Mouse (Mus musculus) hematopoietic stem cell, adult 5-6 weeks (primary cell): Measurements from ENCODE around the gene Ttc41. TPM values are rescaled to one million over a fixed set of nuclear protein-coding genes. Genes with fewer than 3 reads are reported as not detected.

Experiments used
- ATAC-seq, 2 experiments: fragments of 125-278 bp in 1 of 2; replicated peaks in 1 of 2; 2 replicates each; pipeline ENCODE4 v1.8.0; 2016 to 2017; ENCODE audit warnings: inconsistent platforms in 2 of 2, mild to moderate bottlenecking in 2 of 2, moderate number of reproducible peaks in 2 of 2, low read depth in 1 of 2, moderate TSS enrichment in 1 of 2; ENCODE audit not compliant: low FRiP score in 2 of 2, poor library complexity in 2 of 2, severe bottlenecking in 2 of 2, insufficient read depth in 1 of 2, low TSS enrichment in 1 of 2
- total RNA-seq: library from RNA; stranded (forward); fragments of 172-1452, 232-1000 nt; gene quantifications from 2 replicates; pipeline ENCODE4 v1.2.3, GENCODE M21; 2017

Gene Ttc41
- total RNA-seq, 1 experiment from 2014 or later: 1.7 TPM

DNA sequence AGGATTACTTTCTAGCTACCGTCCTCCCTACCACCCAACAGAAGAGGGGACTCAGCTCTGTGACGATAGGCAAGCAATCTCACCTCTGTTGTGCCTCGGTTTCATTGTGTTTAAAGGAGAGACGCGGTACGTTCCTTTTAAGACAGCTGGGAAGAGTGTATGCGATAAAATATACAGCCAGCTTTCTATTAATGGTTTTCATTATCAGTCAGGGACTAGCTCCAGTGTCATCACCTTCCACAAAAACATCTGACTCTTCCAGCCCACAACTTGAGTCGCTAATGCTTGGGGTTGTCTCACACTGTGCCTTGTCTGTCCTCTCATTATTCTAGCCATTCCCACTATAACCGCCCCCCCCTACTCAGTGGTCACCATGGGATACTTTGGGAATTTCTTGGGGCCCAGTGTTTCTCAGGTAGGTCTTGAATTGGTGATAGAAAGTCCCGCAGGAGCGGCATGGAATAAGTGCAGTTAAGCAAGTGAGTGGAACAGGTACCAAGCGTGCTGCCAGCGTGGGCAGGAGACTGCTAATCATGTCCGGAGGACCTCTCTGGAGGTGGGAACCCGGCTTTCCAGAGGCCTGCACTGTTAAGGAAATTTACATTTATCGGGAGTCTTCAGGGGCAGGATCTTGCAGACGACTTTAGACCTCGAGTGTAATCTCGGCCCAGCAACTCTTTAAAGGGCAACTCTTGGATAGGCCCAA lies 72.2 kb downstream of the Ttc41 start:
- ATAC-seq: 0 out of 4 replicates have a peak, but pooled peaks of 1 of the 2 experiments have one; percentile 1

DNA sequence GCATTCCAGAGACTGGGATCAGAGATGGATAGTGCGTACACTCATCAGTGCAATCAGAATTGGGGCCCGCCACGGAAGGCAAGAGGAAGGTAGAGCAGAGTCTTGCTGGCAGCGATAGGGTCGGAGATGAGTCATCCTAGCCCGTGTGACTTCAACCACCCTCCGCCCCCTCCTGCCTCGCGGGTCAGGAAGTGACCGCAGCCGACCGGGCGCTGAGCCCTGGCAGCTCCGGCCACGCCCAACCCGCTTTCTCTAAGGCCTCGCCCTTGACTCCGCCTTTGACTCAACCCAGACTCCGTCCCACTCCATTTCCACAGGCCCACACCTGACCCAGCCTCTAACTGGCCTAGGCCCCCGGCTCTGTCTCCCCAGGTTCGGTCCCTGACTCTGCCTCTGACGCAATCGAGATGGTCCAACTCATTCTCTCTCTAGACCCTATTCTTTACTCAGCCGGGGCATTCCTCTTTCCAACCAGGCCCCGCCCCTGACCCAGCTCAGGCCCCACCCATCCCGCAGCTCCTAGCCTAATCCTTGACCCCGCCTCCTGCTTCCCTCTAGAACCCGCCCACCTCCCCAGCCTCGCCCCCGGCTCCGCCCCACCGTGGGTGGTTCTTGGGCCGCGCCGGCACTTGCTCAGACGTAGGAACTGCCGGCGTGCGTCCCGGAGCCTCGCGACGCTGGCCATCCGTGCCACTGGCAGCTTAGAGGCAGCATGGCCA lies 72.9 kb downstream of the Ttc41 start, which contains the start of gene Nt5dc3:
Gene Nt5dc3 (plus strand): TSS at position 608 of the 719 bp plus-strand sequence.
- ATAC-seq: peak; percentile 90 to 94

DNA sequence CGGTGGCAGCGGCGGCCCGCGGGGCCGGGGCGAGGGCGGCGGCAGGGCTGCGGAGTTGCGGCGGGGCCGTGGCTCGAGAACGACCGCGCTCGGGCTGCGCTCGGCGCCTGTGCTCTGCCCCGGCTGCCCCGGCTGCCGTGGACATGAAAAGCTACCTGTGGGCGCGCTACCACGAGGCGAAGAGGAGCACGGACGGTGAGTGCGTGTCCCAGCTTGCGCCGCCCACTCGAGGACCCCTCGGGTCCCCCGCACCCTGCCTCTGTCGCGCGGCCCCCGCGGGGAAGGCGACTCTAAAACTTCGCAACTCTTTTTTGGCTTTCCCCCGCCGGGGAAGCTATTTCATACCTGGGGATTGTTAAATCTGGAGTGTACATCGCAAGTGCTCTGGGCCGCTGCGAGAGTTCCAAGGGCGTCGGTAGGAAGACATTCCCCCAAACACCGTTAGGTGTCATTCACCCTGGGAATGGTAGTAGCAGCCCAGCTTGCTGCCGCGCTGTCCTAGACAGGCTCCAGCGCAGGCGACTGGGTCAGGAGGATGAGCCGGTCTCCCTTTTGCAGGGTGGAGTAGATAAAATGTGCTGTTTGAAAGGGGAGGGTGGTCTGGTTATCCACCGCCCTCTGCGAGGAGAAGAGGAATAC lies 73.6 kb downstream of the Ttc41 start:
- peak in 1 of 2 experiments; percentile 1; a peak in 1 of 4 replicates for ATAC-seq

DNA sequence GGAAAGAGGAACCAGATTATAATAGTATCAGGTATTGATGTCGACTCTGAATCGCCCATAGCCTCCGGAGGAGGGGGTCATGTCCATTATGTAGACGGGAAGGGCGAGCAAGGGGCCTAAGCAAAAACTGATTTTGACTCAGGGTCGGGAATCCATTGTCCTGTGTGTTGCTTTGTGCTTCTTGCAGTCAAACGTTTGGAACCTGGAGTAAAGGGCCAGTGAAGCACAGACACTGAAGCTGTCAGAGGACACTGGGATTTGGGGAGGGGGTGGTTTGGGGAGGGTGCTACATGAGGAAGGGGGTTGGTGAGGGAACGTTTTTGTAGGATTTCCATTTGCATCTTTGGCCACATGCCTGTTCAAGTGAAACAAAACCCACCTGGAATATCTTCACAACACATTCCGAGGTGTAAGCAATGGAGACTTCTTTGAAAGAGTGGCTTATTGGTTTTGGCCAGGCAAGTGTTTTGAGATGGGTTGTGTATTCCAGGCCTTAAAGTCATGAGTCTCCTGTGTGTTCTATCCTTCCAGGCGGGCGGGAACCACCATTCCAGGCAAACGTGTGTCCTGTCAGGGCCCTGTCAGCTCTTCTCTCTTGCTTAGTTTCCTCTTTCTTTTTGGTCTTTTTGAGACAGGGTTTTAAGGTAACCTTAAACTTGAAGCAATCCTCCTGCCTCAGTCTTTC lies 74.3 kb downstream of the Ttc41 start:
- peak in 1 of 2 experiments; percentile 25; a peak in 1 of 4 replicates for ATAC-seq

DNA sequence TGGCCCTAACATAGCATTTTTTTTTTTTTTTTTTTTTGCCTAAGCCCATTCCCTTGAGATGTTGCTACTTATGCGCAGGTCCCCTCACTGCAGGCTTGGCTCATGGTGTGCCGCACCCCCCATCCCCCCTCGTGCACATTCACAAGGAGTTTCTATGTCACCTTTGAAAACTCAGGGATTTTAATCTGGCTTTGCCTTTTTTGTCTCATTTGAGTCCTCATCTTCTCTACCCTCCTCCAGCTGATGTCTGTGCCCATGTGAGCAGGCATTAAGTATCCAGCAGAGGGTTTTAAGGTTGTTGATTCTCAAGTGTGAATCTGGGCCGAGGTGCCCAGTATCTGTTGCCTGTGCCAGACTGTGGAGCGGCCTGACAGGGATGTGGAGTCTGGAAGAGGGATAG lies 76.0 kb downstream of the Ttc41 start:
- no peak for ATAC-seq

DNA sequence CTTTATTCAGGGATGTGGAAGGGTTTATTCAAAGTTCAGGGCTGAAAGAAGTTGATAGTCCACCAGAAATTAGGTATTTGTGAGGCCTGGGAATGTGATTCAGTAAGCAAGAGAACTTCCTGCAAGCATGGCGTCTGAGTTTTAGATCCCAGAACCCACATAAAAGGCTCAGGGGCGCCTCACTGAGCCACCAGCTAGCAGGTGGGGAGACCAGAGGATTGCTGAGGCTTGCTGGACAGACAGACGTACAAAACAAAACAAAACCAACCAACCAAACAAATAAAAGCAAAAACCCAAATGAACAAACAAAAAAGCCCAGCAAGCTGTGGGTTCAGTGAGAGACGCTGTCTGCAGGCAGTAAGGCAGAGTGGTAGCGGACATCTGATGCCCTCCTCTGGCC lies 77.0 kb downstream of the Ttc41 start:
- no peak for ATAC-seq

DNA sequence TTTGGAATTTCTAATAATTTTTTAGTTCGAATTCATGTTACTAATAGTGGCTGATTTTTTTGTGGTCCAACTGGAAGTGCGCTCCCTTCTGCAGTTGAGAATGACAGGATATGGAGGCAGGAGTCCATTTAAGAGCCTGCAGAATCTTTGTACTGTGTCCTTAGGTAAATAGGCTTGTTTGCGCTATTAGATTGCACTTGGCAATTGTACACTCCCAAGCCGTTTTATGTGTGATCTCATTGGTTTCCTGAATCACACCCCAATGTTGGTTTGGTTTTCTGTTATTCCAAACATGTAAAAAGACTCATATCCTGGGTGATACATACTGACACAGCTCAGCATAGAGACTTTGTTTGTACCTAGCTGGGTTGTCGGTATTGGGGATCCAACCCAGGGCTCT lies 78.0 kb downstream of the Ttc41 start:
- no peak for ATAC-seq

DNA sequence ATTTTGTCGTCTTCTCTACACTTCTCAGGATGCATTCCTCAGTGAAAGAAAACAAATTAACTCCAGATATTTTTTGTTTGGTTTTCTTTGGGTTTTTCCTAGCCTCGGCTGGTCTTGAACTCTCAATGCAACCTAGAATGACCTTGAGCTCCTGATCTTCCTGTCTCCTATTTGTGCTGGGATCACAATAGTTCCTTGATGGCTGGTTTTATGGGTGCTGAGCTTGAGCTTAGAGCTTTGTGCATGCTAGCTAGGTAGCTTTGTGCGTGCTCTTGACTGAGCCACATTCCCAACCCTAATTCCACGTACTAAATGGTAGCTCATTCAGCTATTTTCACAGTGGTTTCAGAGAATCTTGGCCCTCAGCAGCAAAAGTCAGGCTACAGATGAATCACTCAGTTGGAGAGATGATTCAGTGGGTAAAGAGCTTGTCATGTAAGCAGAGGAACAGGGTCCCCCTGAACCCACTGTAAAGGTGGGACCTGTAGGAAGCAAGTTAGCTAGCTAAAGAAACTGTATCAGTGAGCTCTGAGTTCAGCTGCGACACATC lies 78.6 kb downstream of the Ttc41 start:
- ATAC-seq: no peak

DNA sequence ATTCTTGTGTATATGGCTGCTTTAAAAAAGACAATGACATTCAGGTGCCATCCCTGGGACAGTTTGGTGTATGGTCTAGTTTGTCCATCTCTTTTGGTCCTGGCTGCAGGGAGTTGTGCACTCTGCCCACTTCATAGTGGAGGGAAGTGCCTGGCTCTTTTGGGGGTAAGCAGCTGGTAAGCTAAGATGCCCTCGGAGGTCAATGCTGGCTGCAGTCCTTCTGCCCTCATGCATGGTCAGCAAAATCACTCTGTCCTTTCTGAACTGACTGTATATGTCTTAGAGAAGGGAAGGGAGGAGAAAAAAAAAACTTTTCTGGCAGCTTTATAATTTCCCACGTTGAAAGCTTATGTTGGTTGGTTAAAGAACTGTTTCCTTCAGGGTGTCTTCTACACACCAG lies 79.8 kb downstream of the Ttc41 start:
- no peak for ATAC-seq

DNA sequence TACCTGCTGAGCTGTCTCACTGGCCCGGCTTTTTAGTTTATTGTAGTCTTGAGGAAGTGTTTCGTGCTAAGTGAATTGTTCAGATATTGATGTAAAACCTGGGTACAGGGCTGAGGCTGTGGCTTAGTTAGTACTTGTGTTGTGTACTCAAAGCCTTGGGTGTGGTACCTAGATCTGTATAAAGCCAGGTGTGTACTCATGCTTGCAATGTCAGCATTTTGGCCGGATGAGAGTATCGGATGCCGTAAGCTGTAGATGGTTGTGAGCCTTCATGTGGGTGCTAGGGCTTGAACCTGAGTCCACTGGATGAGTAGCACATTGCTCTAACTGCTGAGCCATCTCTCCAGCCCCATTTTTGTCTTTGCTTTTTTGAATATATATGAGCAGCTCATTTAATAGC lies 80.5 kb downstream of the Ttc41 start:
- ATAC-seq: no peak

DNA sequence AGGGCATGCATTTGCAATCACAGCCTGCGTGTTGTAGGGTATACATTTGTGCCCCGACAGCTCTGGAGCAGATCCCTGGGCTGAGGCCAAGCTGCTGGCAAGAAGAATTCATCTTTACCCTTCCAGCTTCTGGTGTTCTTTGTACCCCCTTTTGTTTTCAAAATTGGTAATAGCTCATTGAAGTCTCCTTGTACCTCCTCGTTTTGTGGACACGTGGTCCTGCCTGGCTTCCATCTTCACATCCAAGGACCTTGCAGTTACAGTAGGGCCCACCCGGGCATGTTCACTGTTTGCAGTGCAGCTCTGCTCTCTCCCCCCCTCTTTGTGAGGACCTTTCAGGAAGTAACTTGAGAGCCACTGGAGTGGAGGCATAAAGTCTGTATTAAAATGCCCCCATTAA lies 82.6 kb downstream of the Ttc41 start:
- no peak for ATAC-seq

DNA sequence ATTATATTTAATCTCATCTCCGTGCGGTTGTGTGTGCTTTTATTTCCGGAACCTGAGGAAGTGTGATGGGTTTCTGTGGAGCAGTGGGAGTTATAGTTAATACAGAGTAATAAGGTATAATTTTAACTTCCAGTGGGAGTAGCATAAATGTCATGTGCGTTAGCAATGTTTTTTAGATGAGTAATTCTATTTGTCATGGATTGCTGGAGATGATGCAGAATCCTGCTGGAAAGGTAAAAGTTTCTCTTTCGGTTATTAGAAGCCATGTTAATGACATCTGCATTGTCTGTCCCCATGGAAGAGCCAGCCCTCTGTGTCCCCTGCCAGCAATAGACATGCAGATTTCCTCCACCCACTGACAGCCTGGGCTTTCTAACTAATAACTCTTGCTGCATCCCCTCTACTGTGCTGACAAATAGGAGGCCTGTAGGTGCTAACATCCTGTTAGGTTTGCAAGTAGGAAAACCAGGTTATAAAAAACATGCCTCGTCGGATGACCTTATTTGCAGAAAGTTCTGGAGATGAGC lies 83.6 kb downstream of the Ttc41 start:
- ATAC-seq: no peak

DNA sequence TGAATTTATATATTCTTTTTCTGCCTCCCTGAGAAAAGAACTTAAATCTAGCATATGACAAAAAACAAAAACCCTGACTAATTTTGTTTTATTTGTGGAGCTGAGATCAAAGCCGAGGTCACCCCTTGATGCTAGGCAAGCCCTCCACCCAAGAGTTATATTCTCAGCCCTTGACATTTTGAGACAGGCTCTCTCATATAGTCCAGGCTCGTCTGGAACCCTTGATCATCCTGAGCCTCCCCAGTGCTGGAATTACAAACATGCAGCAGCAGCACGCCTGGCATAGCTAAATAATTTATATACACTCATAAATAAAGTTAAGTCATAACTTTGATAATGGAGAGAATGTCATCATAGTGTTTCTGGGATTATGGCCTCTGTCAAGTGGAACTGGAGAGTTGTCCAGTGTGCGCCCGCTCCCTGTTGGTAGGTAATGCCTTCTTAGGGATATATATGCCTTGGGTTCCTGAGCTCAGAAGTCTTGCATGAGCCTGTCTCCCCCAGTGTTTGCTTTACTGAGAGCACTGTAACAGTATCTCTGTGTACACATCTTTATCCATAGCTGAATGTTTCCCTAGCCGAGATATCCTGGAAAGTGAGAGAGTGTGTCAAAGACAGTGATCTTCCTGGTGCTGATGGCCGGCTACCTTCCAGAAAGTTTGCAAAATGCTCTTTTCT lies 86.0 kb downstream of the Ttc41 start:
- no peak for ATAC-seq

DNA sequence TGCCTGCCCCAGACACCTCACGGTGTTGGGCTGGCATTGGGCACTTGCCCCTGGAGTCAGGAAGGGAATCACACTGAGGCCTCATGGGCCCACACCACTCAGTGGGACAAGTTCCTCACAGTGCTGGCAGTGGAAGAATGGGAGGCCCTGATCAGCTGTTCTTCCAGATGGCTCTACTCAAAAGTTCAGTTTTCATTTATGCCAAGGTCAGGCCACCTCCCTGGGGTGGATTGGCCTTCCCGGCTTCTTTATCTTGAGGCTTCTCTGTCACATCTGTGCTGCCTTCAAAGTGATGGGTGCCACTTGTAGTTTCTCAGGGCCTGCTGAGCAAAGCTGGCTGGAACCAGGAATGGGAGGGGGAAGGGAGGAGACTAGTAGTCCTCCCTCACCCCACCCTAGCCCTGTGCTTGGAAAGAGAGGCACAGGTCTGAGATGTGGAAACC lies 87.9 kb downstream of the Ttc41 start:
- ATAC-seq: no peak

DNA sequence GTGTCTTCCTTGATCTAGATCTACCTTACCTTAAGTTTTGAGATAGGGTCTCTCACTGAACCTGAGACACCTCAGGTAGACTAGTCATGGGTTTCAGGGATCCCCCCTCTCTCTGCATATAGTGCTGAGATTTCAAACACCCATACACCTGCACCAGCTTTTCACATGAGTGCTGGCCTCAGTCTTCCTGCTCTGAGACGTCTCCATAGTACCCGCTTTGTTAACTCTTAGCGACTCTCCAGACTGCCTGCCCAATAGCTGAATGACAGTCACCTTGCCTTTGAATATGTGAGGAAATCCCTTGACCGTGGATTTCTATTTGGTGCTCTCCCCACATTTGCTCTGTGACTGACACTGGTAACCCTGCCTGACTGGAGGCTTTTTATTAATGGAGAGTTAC lies 88.6 kb downstream of the Ttc41 start:
- no peak for ATAC-seq

DNA sequence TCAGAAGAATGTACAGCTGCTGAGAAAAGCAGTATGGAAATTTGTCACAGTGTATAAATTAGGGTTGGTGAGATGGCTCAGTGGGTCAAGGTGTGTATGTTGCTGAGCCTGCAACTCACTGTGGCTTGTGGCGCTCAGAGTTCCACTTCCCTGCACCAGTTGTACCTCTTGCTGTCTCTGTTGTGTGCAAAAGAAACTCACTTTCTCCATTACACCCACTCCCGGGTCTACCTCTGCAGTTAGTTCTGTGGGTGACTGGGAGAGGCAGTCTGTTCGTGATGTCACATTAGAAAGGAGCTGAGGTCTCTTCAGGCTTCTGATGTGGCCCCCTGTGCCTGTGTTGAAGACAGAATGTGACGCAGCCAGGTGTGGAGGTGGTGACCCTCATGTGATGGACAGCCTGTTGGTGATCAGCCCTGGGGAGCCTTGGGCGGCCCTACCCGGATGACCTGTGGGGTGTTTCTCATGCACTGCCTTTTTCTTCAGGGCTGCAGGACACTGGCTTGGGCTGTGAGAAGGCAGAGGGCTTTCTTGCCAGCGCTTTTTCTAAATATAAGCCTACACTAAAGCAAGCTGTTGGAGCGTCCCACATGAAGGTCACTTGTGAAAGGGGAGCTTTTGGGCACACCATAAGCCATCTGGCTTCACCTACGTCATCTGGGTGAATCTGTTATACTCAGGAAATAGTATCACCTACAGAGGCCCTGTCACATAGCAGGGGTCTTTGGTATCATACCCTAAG lies 89.4 kb downstream of the Ttc41 start:
- ATAC-seq: no peak
